ENCODE assay signal across 12 mouse cellular contexts in the genomic region with DNA sequence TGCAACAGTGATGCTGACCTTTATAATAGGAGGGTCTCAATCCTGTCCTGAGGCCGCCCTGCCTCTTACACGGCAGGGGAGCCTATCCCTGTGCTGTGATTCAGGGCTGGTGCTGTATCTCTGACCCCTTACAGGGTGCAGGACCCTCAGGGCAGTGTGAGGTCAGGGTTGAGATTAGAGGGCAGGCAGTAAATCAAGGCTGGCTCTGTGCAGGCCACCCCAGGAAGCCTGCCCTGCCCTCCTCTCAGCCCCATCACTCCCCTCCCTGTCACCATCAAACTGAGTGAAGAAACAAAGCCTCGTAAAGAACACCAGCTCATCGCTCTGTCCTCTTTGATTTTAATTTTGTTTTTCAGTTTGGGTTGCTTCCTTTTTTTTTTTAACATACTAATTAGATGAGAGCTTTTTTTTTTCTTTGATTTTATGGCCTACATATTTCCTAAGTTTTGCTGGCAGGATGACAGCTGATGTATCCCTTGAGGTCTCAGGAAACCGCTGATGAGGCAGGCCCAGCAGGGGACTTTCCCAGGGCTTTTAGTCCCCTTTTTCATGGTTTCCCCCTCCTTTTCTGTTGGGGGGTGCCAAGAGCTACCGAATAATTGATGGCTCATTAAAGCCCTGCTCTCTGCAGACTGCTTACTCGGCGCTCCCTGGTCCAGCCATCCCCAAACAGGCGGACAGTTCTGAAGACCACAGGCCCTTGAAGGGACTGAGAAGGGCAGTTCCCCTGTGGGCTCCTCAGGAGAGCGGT. TPM values are rescaled to one million over a fixed set of nuclear protein-coding genes. Genes with fewer than 3 reads are reported as not detected.
DNase-seq lines count a peak whose midpoint lies in the region; ATAC-seq and TF ChIP-seq lines count a peak whose summit lies in the region.
"Had no signal": no experiment of that assay in that cellular context is flagged by ENCODE, and none has a peak within 500 bp of the region (broad histone marks: within the 10 kb centered on the region; RNA-seq: fewer than 3 reads in every experiment).

No protein-coding gene starts in this region.

- no peak for TF ChIP-seq POLR2A in CH12.LX (IDR thresholded peaks at IDR 0.05; ENCODE audit: low read depth, low read length)
- TF ChIP-seq POLR2A in thymus, adult 2 months (IDR thresholded peaks at IDR 0.05; ENCODE audit: control insufficient read depth, extremely low read depth, insufficient read depth, low read length, poor library complexity) = no peak

- H3K36me3 ChIP-seq in CH12.LX (replicated peaks in 1 of 2; ENCODE audit: control insufficient read depth in 1 of 2, insufficient read depth in 1 of 2, low read length in 1 of 2) = peaks cover 34 to 78% of the 10 kb centered on the region in 2 experiments
- peaks cover 28% of the 10 kb centered on the region for H3K36me3 ChIP-seq in midbrain, embryonic 12.5 days
- peaks cover 9% of the 10 kb centered on the region for H3K36me3 ChIP-seq in thymus, adult 2 months (ENCODE audit: control insufficient read depth, insufficient read depth, low read length)

- 32% methylated on average over 10 of the region's 10 CpGs for WGBS in midbrain, embryonic 12.5 days
- 60% methylated on average over 10 of the region's 10 CpGs for WGBS in thymus, adult 2 months

- ATAC-seq in inflammation-experienced regulatory T-cells, adult 6 months = peak; percentile 48
- no peak for ATAC-seq in midbrain, embryonic 12.5 days (ENCODE audit: low FRiP score, low read depth)

- H3K9ac ChIP-seq in CH12.LX (ENCODE audit: insufficient read depth, low read depth) = no peak overlapping the region
- H3K9ac ChIP-seq in midbrain, embryonic 12.5 days (replicated peaks) = no peak overlapping the region
- H3K9ac ChIP-seq: liver, embryonic 15.5 days had no signal

- no peak for TF ChIP-seq RAD21 in CH12.LX (IDR thresholded peaks at IDR 0.05; ENCODE audit: low read depth, low read length)

- H3K27me3 ChIP-seq in CH12.LX (replicated peaks) = no peaks in the 10 kb centered on the region
- H3K27me3 ChIP-seq in midbrain, embryonic 12.5 days = no peaks in the 10 kb centered on the region
- no peaks in the 10 kb centered on the region for H3K27me3 ChIP-seq in thymus, adult 2 months (ENCODE audit: control insufficient read depth, insufficient read depth, low read length)
- H3K27me3 ChIP-seq: liver, embryonic 15.5 days had no signal

- TF ChIP-seq CTCF in CH12.LX (conservative IDR thresholded peaks at IDR 0.05 in 1 of 2, IDR thresholded peaks at IDR 0.05 in 1 of 2; ENCODE audit: low read depth in 2 of 2, low read length in 2 of 2) = no peak
- no peak for TF ChIP-seq CTCF in thymus, adult 2 months (IDR thresholded peaks at IDR 0.05; ENCODE audit: borderline replicate concordance, control insufficient read depth, extremely low read depth, insufficient read depth, low read length, poor library complexity)

- H3K79me2 ChIP-seq in CH12.LX (replicated peaks; ENCODE audit: control insufficient read depth, extremely low read depth, insufficient read depth, poor library complexity, severe bottlenecking) = no peaks in the 10 kb centered on the region

- DNase-seq in CH12.LX (ENCODE audit: extremely low read depth) = peak; percentile 57
- peak; percentile 62 for DNase-seq in embryo, embryonic 9.5 days (ENCODE audit: extremely low spot score)
- no peak for DNase-seq in layer of hippocampus, adult 18-20 months (ENCODE audit: low spot score in 2 of 2)
- DNase-seq in cerebellum, adult 9-11 months = no peak
- no peak for DNase-seq in thymus, adult 2 months
- DNase-seq in thymus, adult 18-20 months = no peak
- DNase-seq: adrenal gland, postnatal 25 days; heart, adult 18-20 months; layer of hippocampus, adult 9-11 months had no signal

- no peak overlapping the region for H3K27ac ChIP-seq in CH12.LX (ENCODE audit: insufficient read depth, low read depth)
- H3K27ac ChIP-seq in midbrain, embryonic 12.5 days (replicated peaks) = peak overlapping the region; percentile 77
- H3K27ac ChIP-seq in thymus, adult 2 months (ENCODE audit: control insufficient read depth, insufficient read depth, low read length) = no peak overlapping the region
- H3K27ac ChIP-seq: liver, embryonic 15.5 days had no signal

- dilution Hi-C loops in CH12.LX (cut with MboI; ENCODE audit: extremely low pct_ligation_motif_present, extremely low pct_unique_long_range_greater_than_20kb, low sequenced_read_pairs) = no loop called here

- peaks cover 13 to 47% of the 10 kb centered on the region in 2 experiments for H3K4me1 ChIP-seq in CH12.LX (ENCODE audit: control insufficient read depth in 1 of 2, insufficient read depth in 2 of 2)
- H3K4me1 ChIP-seq in midbrain, embryonic 12.5 days = peaks cover 40% of the 10 kb centered on the region
- H3K4me1 ChIP-seq in thymus, adult 2 months (replicated peaks; ENCODE audit: control insufficient read depth, insufficient read depth, low read length) = no peaks in the 10 kb centered on the region
- H3K4me1 ChIP-seq: liver, embryonic 15.5 days had no signal

- no peak overlapping the region for H3K4me3 ChIP-seq in CH12.LX (replicated peaks in 1 of 3; ENCODE audit: low read depth in 2 of 3, low read length in 2 of 3, poor library complexity in 1 of 3)
- H3K4me3 ChIP-seq in midbrain, embryonic 12.5 days = no peak overlapping the region
- H3K4me3 ChIP-seq in thymus, adult 2 months (ENCODE audit: control insufficient read depth, insufficient read depth, low read length) = no peak overlapping the region
- H3K4me3 ChIP-seq: liver, embryonic 15.5 days had no signal

- H3K4me2 ChIP-seq in CH12.LX (ENCODE audit: insufficient read depth, low read depth, poor library complexity, severe bottlenecking) = peak overlapping the region; percentile 8; the same call in 1 of the 2 replicates
- H3K4me2 ChIP-seq in midbrain, embryonic 12.5 days (replicated peaks) = no peak overlapping the region
- H3K4me2 ChIP-seq: liver, embryonic 15.5 days had no signal

- peak; percentile 55; the same call in 1 of the 2 replicates for TF ChIP-seq EP300 in CH12.LX (IDR thresholded peaks at IDR 0.05; ENCODE audit: low read length)

- H3K9me3 ChIP-seq in CH12.LX (replicated peaks; ENCODE audit: low read length) = no peaks in the 10 kb centered on the region
- H3K9me3 ChIP-seq in midbrain, embryonic 12.5 days = no peaks in the 10 kb centered on the region
- H3K9me3 ChIP-seq: liver, embryonic 15.5 days had no signal

- in situ Hi-C loops in CH12.LX (cut with MboI; ENCODE audit: low pct_ligation_motif_present, low pct_unique_long_range_greater_than_20kb, low sequenced_read_pairs) = no loop called here

TF ChIP-seq in CH12.LX, 34 proteins besides CTCF, POLR2A, EP300 and RAD21:
- TF ChIP-seq BHLHE40 (IDR thresholded peaks at IDR 0.05; ENCODE audit: low read depth, low read length) = no peak
- no peak for TF ChIP-seq E2F4 (IDR thresholded peaks at IDR 0.05; ENCODE audit: insufficient replicate concordance, low read depth, low read length)
- TF ChIP-seq KAT2A (IDR thresholded peaks at IDR 0.05; ENCODE audit: insufficient replicate concordance, low read length) = no peak
- TF ChIP-seq MAX (IDR thresholded peaks at IDR 0.05; ENCODE audit: low read length) = no peak
- TF ChIP-seq JUND (conservative IDR thresholded peaks at IDR 0.05; ENCODE audit: low read depth, low read length) = no peak
- TF ChIP-seq ZMIZ1 (IDR thresholded peaks at IDR 0.05; ENCODE audit: low read depth, low read length) = no peak
- peak; percentile 76 for TF ChIP-seq ETS1 (conservative IDR thresholded peaks at IDR 0.05; ENCODE audit: low read depth, low read length)
- no peak for TF ChIP-seq UBTF (IDR thresholded peaks at IDR 0.05; ENCODE audit: low read depth, low read length)
- TF ChIP-seq SMC3 (IDR thresholded peaks at IDR 0.05; ENCODE audit: low read depth, low read length) = no peak
- TF ChIP-seq ZNF384 (IDR thresholded peaks at IDR 0.05; ENCODE audit: low read depth, low read length) = peak; percentile 80
- TF ChIP-seq SIN3A (IDR thresholded peaks at IDR 0.05; ENCODE audit: low read length) = no peak
- TF ChIP-seq MEF2A (IDR thresholded peaks at IDR 0.05; ENCODE audit: borderline replicate concordance, low read depth, low read length) = 0 out of 2 replicates have a peak, but pooled peaks have one; percentile 9
- TF ChIP-seq NELFE (IDR thresholded peaks at IDR 0.05; ENCODE audit: low read depth, low read length) = no peak

RNA-seq across cellular contexts. Expression of a gene that starts 27.0 kb away (rescaled TPM):
- not detected in 2 replicates for total RNA-seq in CH12.LX (2012; rRNA removed)
- not detected in 2 replicates for total RNA-seq in CH12.LX (2014; rRNA removed)
- not detected in 2 replicates for polyA plus RNA-seq in CH12.LX (2012; ENCODE audit: insufficient read length, low read depth)
- polyA plus RNA-seq in inflammation-experienced regulatory T-cells, adult 6 months (2017; shearing (Covaris generic)) = not detected
- polyA plus RNA-seq in midbrain, embryonic 12.5 days (2016; fragmentation: Nextera tagmentation; extraction: Ambion mirVana) = 8.9 and 9.3 TPM in 2 replicates
- 100 to 1,000 TPM; 126 to 132 TPM for total RNA-seq in layer of hippocampus, adult 18-20 months (2021)
- 0.11 and 0.36 TPM in 2 replicates for polyA plus RNA-seq in thymus, adult 2 months (2012; rRNA removed)
- polyA plus RNA-seq: liver, embryonic 15.5 days had no signal

Comparison
In these comparisons a context has a peak if more than half of its experiments do, and no peak if none do; other contexts are left out.
1. DNase-seq: peak in CH12.LX (single experiment) and embryo, embryonic 9.5 days (single experiment); none in layer of hippocampus, adult 18-20 months (0 of 2), cerebellum, adult 9-11 months (single experiment), thymus, adult 2 months (single experiment) and thymus, adult 18-20 months (0 of 2).